Mouse (Mus musculus) induced T-regulatory cell, adult 2 months (primary cell): ENCODE data around the gene St6galnac3.

Experiments used
- DNase-seq: peaks from one replicate; pipeline ENCODE4 v3.0.0-alpha.2; 2012; ENCODE audit warnings: low read depth

St6galnac3 gene

GRCm38 (mm10) chr3:153584836-153585235 lies 140.1 kb downstream of the St6galnac3 start:
- no peak for DNase-seq

GRCm38 (mm10) chr3:153582065-153582464 lies 142.9 kb downstream of the St6galnac3 start:
- no peak for DNase-seq

GRCm38 (mm10) chr3:153580625-153581024 lies 144.3 kb downstream of the St6galnac3 start:
- no peak for DNase-seq

- no peak for DNase-seq
These were observed 144.8 kb downstream of the St6galnac3 start for GRCm38 (mm10) chr3:153580136-153580535.

GRCm38 (mm10) chr3:153577286-153577685 lies 147.7 kb downstream of the St6galnac3 start:
- no peak for DNase-seq

GRCm38 (mm10) chr3:153571152-153571551 lies 153.8 kb downstream of the St6galnac3 start:
- peak; percentile 59 for DNase-seq

- no peak for DNase-seq
These were observed 156.2 kb downstream of the St6galnac3 start for GRCm38 (mm10) chr3:153568815-153569214.

GRCm38 (mm10) chr3:153567913-153568312 lies 157.1 kb downstream of the St6galnac3 start:
- peak; percentile 7 for DNase-seq

- DNase-seq = no peak
These were observed 157.5 kb downstream of the St6galnac3 start for GRCm38 (mm10) chr3:153567512-153567911.

GRCm38 (mm10) chr3:153566100-153566499 lies 158.9 kb downstream of the St6galnac3 start:
- DNase-seq = no peak

GRCm38 (mm10) chr3:153560897-153561296 lies 164.1 kb downstream of the St6galnac3 start:
- DNase-seq = no peak

GRCm38 (mm10) chr3:153559586-153559985 lies 165.4 kb downstream of the St6galnac3 start:
- no peak for DNase-seq

- no peak for DNase-seq
These were observed 168.4 kb downstream of the St6galnac3 start for GRCm38 (mm10) chr3:153556621-153557020.

GRCm38 (mm10) chr3:153553712-153554111 lies 171.3 kb downstream of the St6galnac3 start:
- DNase-seq = no peak

GRCm38 (mm10) chr3:153553226-153553625 lies 171.7 kb downstream of the St6galnac3 start:
- DNase-seq = no peak

- no peak for DNase-seq
These were observed 177.9 kb downstream of the St6galnac3 start for GRCm38 (mm10) chr3:153546936-153547683.

GRCm38 (mm10) chr3:153539851-153540250 lies 185.1 kb downstream of the St6galnac3 start:
- DNase-seq = no peak

- no peak for DNase-seq
These were observed 186.6 kb downstream of the St6galnac3 start for GRCm38 (mm10) chr3:153538396-153538795.

- no peak for DNase-seq
These were observed 187.5 kb downstream of the St6galnac3 start for GRCm38 (mm10) chr3:153537435-153537834.

- no peak for DNase-seq
These were observed 188.7 kb downstream of the St6galnac3 start for GRCm38 (mm10) chr3:153536260-153536659.

- DNase-seq = no peak
These were observed 195.8 kb downstream of the St6galnac3 start for GRCm38 (mm10) chr3:153529174-153529573.

- DNase-seq = no peak
These were observed 199.7 kb downstream of the St6galnac3 start for GRCm38 (mm10) chr3:153525151-153525768.

GRCm38 (mm10) chr3:153516848-153517247 lies 208.1 kb downstream of the St6galnac3 start:
- no peak for DNase-seq
